Mouse (Mus musculus) heart, adult 2 months (tissue): ENCODE data around the gene Muc4.

ENCODE experiments used
- CTCF ChIP-seq: fragments of 200-600 bp; IDR thresholded peaks from 2 replicates; pipeline ENCODE4 v1.8.1; 2022; ENCODE audit warnings: antibody characterized with exemption, mild to moderate bottlenecking, moderate library complexity
- POLR2A ChIP-seq: fragments of 200-500 bp; IDR thresholded peaks from 2 replicates; pipeline ENCODE4 v1.6.1; 2011; ENCODE audit warnings: mild to moderate bottlenecking, low read depth, low read length, control low read depth; ENCODE audit not compliant: insufficient read depth

DNA sequence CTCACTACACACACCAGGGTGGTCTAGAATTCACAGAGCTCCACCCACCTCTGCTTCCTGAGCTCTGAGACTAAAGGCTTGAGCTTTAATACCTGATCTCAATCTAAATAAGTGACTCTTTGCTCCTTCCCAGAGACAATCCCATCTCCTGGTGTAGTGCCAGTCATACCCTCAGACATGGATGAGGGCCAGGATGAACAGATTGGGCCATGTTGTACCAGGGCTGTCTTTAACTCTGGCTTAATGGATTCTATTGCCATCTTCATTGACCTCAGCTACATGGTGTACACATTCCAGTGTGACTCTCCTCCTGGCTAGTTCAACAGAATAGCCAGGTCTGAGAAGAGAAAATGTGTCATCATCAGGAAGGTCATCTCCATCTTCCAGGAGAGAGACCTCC lies 9.2 kb upstream of the Muc4 start:
- TF ChIP-seq POLR2A (no peak), CTCF (no peak)
